Mouse (Mus musculus): ENCODE measurements at regions not wholly inside any gene's neighbourhood (a gene's known extent, or its start where the extent isn't known, plus 50 kb on each side); places are given as distances from the start of the nearest gene placed in this dataset.
A peak's percentile ranks its signal among the peaks of the same experiment; 100 is the strongest.
"Not testable (repeated sequence)": the region's sequence is repeated elsewhere in the genome, so short reads cannot be mapped to it uniquely, and the experiment has no call there.

- Histone ChIP-seq H3K9ac (ENCODE audit: low read length) (no peak overlapping the region), H3K4me3 (ENCODE audit: low read length) (no peak overlapping the region), H3K27me3 (ENCODE audit: control insufficient read depth, insufficient read depth, low read depth, low read length) (no peaks in the 10 kb centered on the region), H3K9me3 (ENCODE audit: control insufficient read depth, low read length) (no peaks in the 10 kb centered on the region), H3K4me1 (replicated peaks; ENCODE audit: control insufficient read depth, insufficient read depth, low read length) (no peaks in the 10 kb centered on the region; the same call in 1 of the 2 replicates), H3K4me2 (ENCODE audit: low read depth, low read length) (no peak overlapping the region), H3K27ac (ENCODE audit: low read length) (no peak overlapping the region), H3K36me3 (ENCODE audit: control insufficient read depth, insufficient read depth, low read length) (no peaks in the 10 kb centered on the region)
- peak; percentile 54 for ATAC-seq (ENCODE audit: low read depth)
- 24% methylated on average over 7 of the region's 7 CpGs for WGBS
Observed at GRCm38 (mm10) chr12:77598334-77598715, 360.4 kb downstream of the Fut8 start.

- Histone ChIP-seq H3K27ac (ENCODE audit: low read length) (no peak overlapping the region), H3K4me1 (replicated peaks; ENCODE audit: control insufficient read depth, insufficient read depth, low read length) (no peaks in the 10 kb centered on the region; the same call in 1 of the 2 replicates), H3K9ac (ENCODE audit: low read length) (no peak overlapping the region), H3K9me3 (ENCODE audit: control insufficient read depth, low read length) (no peaks in the 10 kb centered on the region), H3K4me2 (ENCODE audit: low read depth, low read length) (no peak overlapping the region), H3K27me3 (ENCODE audit: control insufficient read depth, insufficient read depth, low read depth, low read length) (no peaks in the 10 kb centered on the region), H3K4me3 (ENCODE audit: low read length) (no peak overlapping the region), H3K36me3 (ENCODE audit: control insufficient read depth, insufficient read depth, low read length) (no peaks in the 10 kb centered on the region)
- 44% methylated on average over 2 of the region's 2 CpGs for WGBS
- no peak for ATAC-seq (ENCODE audit: low read depth)
Observed at GRCm38 (mm10) chr12:77599391-77599790, 361.5 kb downstream of the Fut8 start.

GRCm38 (mm10) chr12:77603832-77604501 lies 366.0 kb downstream of the Fut8 start:
- no peak for ATAC-seq (ENCODE audit: low read depth)

GRCm38 (mm10) chr12:77617552-77617951 lies 379.6 kb downstream of the Fut8 start:
- no peaks in the 10 kb centered on the region for H3K27me3 ChIP-seq (ENCODE audit: control insufficient read depth, insufficient read depth, low read depth, low read length)
- no peaks in the 10 kb centered on the region for H3K4me1 ChIP-seq (replicated peaks; ENCODE audit: control insufficient read depth, insufficient read depth, low read length)
- H3K9ac ChIP-seq (ENCODE audit: low read length): no peak overlapping the region
- no peak overlapping the region for H3K27ac ChIP-seq (ENCODE audit: low read length)
- ATAC-seq (ENCODE audit: low read depth): no peak
- WGBS: 87% methylated on average over 3 of the region's 3 CpGs
- no peaks in the 10 kb centered on the region for H3K9me3 ChIP-seq (ENCODE audit: control insufficient read depth, low read length)
- H3K4me3 ChIP-seq (ENCODE audit: low read length): no peak overlapping the region
- no peaks in the 10 kb centered on the region for H3K36me3 ChIP-seq (ENCODE audit: control insufficient read depth, insufficient read depth, low read length)
- no peak overlapping the region for H3K4me2 ChIP-seq (ENCODE audit: low read depth, low read length)

More at GRCm38 (mm10) chr12:77603832-77604501, 366.0 kb downstream of the Fut8 start:
- WGBS: 84% methylated on average over 12 of the region's 12 CpGs
- no peaks in the 10 kb centered on the region for H3K4me1 ChIP-seq (replicated peaks; ENCODE audit: control insufficient read depth, insufficient read depth, low read length)
- no peaks in the 10 kb centered on the region for H3K27me3 ChIP-seq (ENCODE audit: control insufficient read depth, insufficient read depth, low read depth, low read length)
- no peaks in the 10 kb centered on the region for H3K9me3 ChIP-seq (ENCODE audit: control insufficient read depth, low read length)
- H3K27ac ChIP-seq (ENCODE audit: low read length): no peak overlapping the region
- H3K4me3 ChIP-seq (ENCODE audit: low read length): no peak overlapping the region
- H3K4me2 ChIP-seq (ENCODE audit: low read depth, low read length): no peak overlapping the region
- H3K9ac ChIP-seq (ENCODE audit: low read length): no peak overlapping the region
- H3K36me3 ChIP-seq (ENCODE audit: control insufficient read depth, insufficient read depth, low read length): no peaks in the 10 kb centered on the region

GRCm38 (mm10) chr12:77622243-77622642 lies 384.3 kb downstream of the Fut8 start:
- H3K36me3 ChIP-seq (ENCODE audit: control insufficient read depth, insufficient read depth, low read length): no peaks in the 10 kb centered on the region
- H3K9me3 ChIP-seq (ENCODE audit: control insufficient read depth, low read length): no peaks in the 10 kb centered on the region
- H3K9ac ChIP-seq (ENCODE audit: low read length): no peak overlapping the region
- H3K4me3 ChIP-seq (ENCODE audit: low read length): no peak overlapping the region
- H3K4me2 ChIP-seq (ENCODE audit: low read depth, low read length): no peak overlapping the region
- no peak for ATAC-seq (ENCODE audit: low read depth)
- H3K27ac ChIP-seq (ENCODE audit: low read length): no peak overlapping the region
- H3K27me3 ChIP-seq (ENCODE audit: control insufficient read depth, insufficient read depth, low read depth, low read length): no peaks in the 10 kb centered on the region
- no peaks in the 10 kb centered on the region for H3K4me1 ChIP-seq (replicated peaks; ENCODE audit: control insufficient read depth, insufficient read depth, low read length)

GRCm38 (mm10) chr12:77624323-77624722 lies 386.4 kb downstream of the Fut8 start:
- H3K4me1 ChIP-seq (replicated peaks; ENCODE audit: control insufficient read depth, insufficient read depth, low read length); H3K36me3 ChIP-seq (ENCODE audit: control insufficient read depth, insufficient read depth, low read length); H3K4me3 ChIP-seq (ENCODE audit: low read length); H3K27ac ChIP-seq (ENCODE audit: low read length); H3K9ac ChIP-seq (ENCODE audit: low read length); ATAC-seq (ENCODE audit: low read depth); H3K27me3 ChIP-seq (ENCODE audit: control insufficient read depth, insufficient read depth, low read depth, low read length); H3K4me2 ChIP-seq (ENCODE audit: low read depth, low read length); H3K9me3 ChIP-seq (ENCODE audit: control insufficient read depth, low read length): not testable (repeated sequence)
- WGBS: 85% methylated on average over 14 of the region's 14 CpGs

- no peak overlapping the region for H3K27ac ChIP-seq (ENCODE audit: low read length)
- no peaks in the 10 kb centered on the region for H3K36me3 ChIP-seq (ENCODE audit: control insufficient read depth, insufficient read depth, low read length)
- ATAC-seq (ENCODE audit: low read depth): no peak
- H3K27me3 ChIP-seq (ENCODE audit: control insufficient read depth, insufficient read depth, low read depth, low read length): no peaks in the 10 kb centered on the region
- no peaks in the 10 kb centered on the region for H3K9me3 ChIP-seq (ENCODE audit: control insufficient read depth, low read length)
- H3K4me2 ChIP-seq (ENCODE audit: low read depth, low read length): no peak overlapping the region
- H3K4me3 ChIP-seq (ENCODE audit: low read length): no peak overlapping the region
- H3K9ac ChIP-seq (ENCODE audit: low read length): no peak overlapping the region
- H3K4me1 ChIP-seq (replicated peaks; ENCODE audit: control insufficient read depth, insufficient read depth, low read length): no peaks in the 10 kb centered on the region
Observed at GRCm38 (mm10) chr12:77628358-77628850, 390.5 kb downstream of the Fut8 start.

- H3K9ac ChIP-seq (ENCODE audit: low read length): no peak overlapping the region
- H3K4me1 ChIP-seq (replicated peaks; ENCODE audit: control insufficient read depth, insufficient read depth, low read length): peaks cover 15% of the 10 kb centered on the region; the same call in 1 of the 2 replicates
- H3K9me3 ChIP-seq (ENCODE audit: control insufficient read depth, low read length): no peaks in the 10 kb centered on the region
- no peaks in the 10 kb centered on the region for H3K36me3 ChIP-seq (ENCODE audit: control insufficient read depth, insufficient read depth, low read length)
- WGBS: 32% methylated on average over 10 of the region's 10 CpGs
- H3K27me3 ChIP-seq (ENCODE audit: control insufficient read depth, insufficient read depth, low read depth, low read length): no peaks in the 10 kb centered on the region
- H3K4me2 ChIP-seq (ENCODE audit: low read depth, low read length): no peak overlapping the region
- ATAC-seq (ENCODE audit: low read depth): no peak
- no peak overlapping the region for H3K4me3 ChIP-seq (ENCODE audit: low read length)
- no peak overlapping the region for H3K27ac ChIP-seq (ENCODE audit: low read length)
Observed at GRCm38 (mm10) chr12:77633981-77634650, 396.2 kb downstream of the Fut8 start.

GRCm38 (mm10) chr12:77638266-77638665 lies 400.3 kb downstream of the Fut8 start:
- 19% methylated on average over 7 of the region's 7 CpGs for WGBS
- Histone ChIP-seq H3K9ac (ENCODE audit: low read length) (no peak overlapping the region), H3K27ac (ENCODE audit: low read length) (no peak overlapping the region), H3K9me3 (ENCODE audit: control insufficient read depth, low read length) (no peaks in the 10 kb centered on the region), H3K4me1 (replicated peaks; ENCODE audit: control insufficient read depth, insufficient read depth, low read length) (peaks cover 15% of the 10 kb centered on the region; the same call in 1 of the 2 replicates), H3K27me3 (ENCODE audit: control insufficient read depth, insufficient read depth, low read depth, low read length) (no peaks in the 10 kb centered on the region), H3K4me3 (ENCODE audit: low read length) (no peak overlapping the region), H3K4me2 (ENCODE audit: low read depth, low read length) (no peak overlapping the region), H3K36me3 (ENCODE audit: control insufficient read depth, insufficient read depth, low read length) (no peaks in the 10 kb centered on the region)
- ATAC-seq (ENCODE audit: low read depth): peak; percentile 92

Measured in lung, embryonic 16.5 days (tissue).